Mouse (Mus musculus) small intestine, adult 2 months (tissue): ENCODE results near the gene Dctn2. TPM values are rescaled to one million over a fixed set of nuclear protein-coding genes. Genes with fewer than 3 reads are reported as not detected.

Experiments
- H3K27ac ChIP-seq: fragments of 200-500 bp; 2 replicates; pipeline ENCODE4 v1.5.1; 2012; ENCODE audit warnings: low read depth, low read length, control low read depth, inconsistent platforms; ENCODE audit not compliant: insufficient read depth
- H3K27me3 ChIP-seq: fragments of 200-500 bp; 2 replicates; pipeline ENCODE4 v1.6.1; 2012; ENCODE audit warnings: mild to moderate bottlenecking, moderate library complexity, low read length, inconsistent platforms; ENCODE audit not compliant: control insufficient read depth, insufficient read depth
- H3K36me3 ChIP-seq: fragments of 200-500 bp; 2 replicates; pipeline ENCODE4 v1.6.1; 2012; ENCODE audit warnings: mild to moderate bottlenecking, low read length, control low read depth, inconsistent platforms; ENCODE audit not compliant: control insufficient read depth, insufficient read depth
- H3K4me1 ChIP-seq: fragments of 200-500 bp; 2 replicates; pipeline ENCODE4 v1.6.1; 2012; ENCODE audit warnings: low read length, inconsistent platforms, mixed read lengths; ENCODE audit not compliant: control insufficient read depth, insufficient read depth, insufficient read length
- H3K4me3 ChIP-seq: fragments of 200-500 bp; 2 replicates; pipeline ENCODE4 v1.5.1; 2012; ENCODE audit warnings: low read depth, mild to moderate bottlenecking, control low read depth, inconsistent platforms, low read length, moderate library complexity
- CTCF ChIP-seq: fragments of 200-500 bp; IDR thresholded peaks from 2 replicates; pipeline ENCODE4 v1.5.1; 2012; ENCODE audit warnings: low read depth, mild to moderate bottlenecking, control low read depth, inconsistent platforms, low read length, moderate library complexity, mixed read lengths; ENCODE audit not compliant: insufficient replicate concordance, insufficient read length; ENCODE audit errors: extremely low read depth
- POLR2A ChIP-seq: fragments of 200-500 bp; IDR thresholded peaks from 2 replicates; pipeline ENCODE4 v1.6.1; 2012; ENCODE audit warnings: low read depth, mild to moderate bottlenecking, control low read depth, inconsistent platforms, low read length, moderate library complexity
- WGBS: fragments of 180-500 bp; shearing (Covaris S2); methylation state at CpG from one replicate; pipeline ENCODE4 v1.1.7; 2018; 5-methylcytosine and 5-hydroxymethylcytosine counted together
- polyA plus RNA-seq: library from polyadenylated mRNA; depleted of rRNA; stranded (reverse); fragments of >200 nt; gene quantifications from 2 replicates; pipeline ENCODE4 v1.2.3, GENCODE M21; 2012; rRNA removed

Dctn2 gene
- polyA plus RNA-seq: 92.0 and 190 TPM in 2 replicates

GRCm38 (mm10) chr10:127266112-127267091 is at the start of gene Dctn2:
Dctn2 (plus strand) TSS chr10:127266368.
- H3K27me3 ChIP-seq: peaks cover 8% of the 10 kb centered on the region
- H3K4me3 ChIP-seq: peak within 1 kb of the TSS; percentile 89
- peaks cover 14% of the 10 kb centered on the region for H3K4me1 ChIP-seq
- TF ChIP-seq CTCF (no peak), POLR2A (peak; percentile 48)
- H3K27ac ChIP-seq: peak within 1 kb of the TSS; percentile 30
- H3K36me3 ChIP-seq: peaks cover 15% of the 10 kb centered on the region
- 1% methylated on average over 70 of the region's 70 CpGs for WGBS

GRCm38 (mm10) chr10:127216456-127216855 is 49.7 kb upstream of the Dctn2 start:
- no peak for TF ChIP-seq CTCF
- no peak for TF ChIP-seq POLR2A
- no peak overlapping the region for H3K27ac ChIP-seq
- H3K36me3 ChIP-seq: no peaks in the 10 kb centered on the region
- no peak overlapping the region for H3K4me3 ChIP-seq
- H3K4me1 ChIP-seq: peaks cover 4% of the 10 kb centered on the region; the same call in 1 of the 2 replicates
- WGBS: 94% methylated on average over 11 of the region's 11 CpGs
- no peaks in the 10 kb centered on the region for H3K27me3 ChIP-seq

- Histone ChIP-seq H3K4me1 (peaks cover 4% of the 10 kb centered on the region; the same call in 1 of the 2 replicates), H3K27ac (no peak overlapping the region), H3K4me3 (no peak overlapping the region), H3K27me3 (no peaks in the 10 kb centered on the region), H3K36me3 (no peaks in the 10 kb centered on the region)
- TF ChIP-seq CTCF: no peak
- no peak for TF ChIP-seq POLR2A
These were observed 49.0 kb upstream of the Dctn2 start for GRCm38 (mm10) chr10:127217177-127217576.

- TF ChIP-seq POLR2A: no peak
- H3K36me3 ChIP-seq: no peaks in the 10 kb centered on the region
- no peaks in the 10 kb centered on the region for H3K27me3 ChIP-seq
- peaks cover 4% of the 10 kb centered on the region; the same call in 1 of the 2 replicates for H3K4me1 ChIP-seq
- H3K4me3 ChIP-seq: no peak overlapping the region
- 95% methylated on average over 2 of the region's 2 CpGs for WGBS
- H3K27ac ChIP-seq: no peak overlapping the region
These were observed 47.8 kb upstream of the Dctn2 start for GRCm38 (mm10) chr10:127218339-127218738.

GRCm38 (mm10) chr10:127225213-127225612 is 41.0 kb upstream of the Dctn2 start:
- 57% methylated on average over 6 of the region's 6 CpGs for WGBS
- no peak for TF ChIP-seq POLR2A
- TF ChIP-seq CTCF: no peak

GRCm38 (mm10) chr10:127225732-127226131 is 40.4 kb upstream of the Dctn2 start:
- 53% methylated on average over 10 of the region's 10 CpGs for WGBS
- Histone ChIP-seq H3K27me3 (0 out of 2 replicates have a peak, but pooled peaks cover 6% of the 10 kb centered on the region), H3K4me3 (no peak overlapping the region), H3K36me3 (no peaks in the 10 kb centered on the region), H3K4me1 (no peaks in the 10 kb centered on the region), H3K27ac (no peak overlapping the region)
- TF ChIP-seq CTCF (no peak), POLR2A (no peak)

More at GRCm38 (mm10) chr10:127225213-127225612, 41.0 kb upstream of the Dctn2 start:
- no peaks in the 10 kb centered on the region for H3K4me1 ChIP-seq
- no peak overlapping the region for H3K27ac ChIP-seq
- no peaks in the 10 kb centered on the region for H3K36me3 ChIP-seq
- H3K27me3 ChIP-seq: 0 out of 2 replicates have a peak, but pooled peaks cover 6% of the 10 kb centered on the region
- H3K4me3 ChIP-seq: no peak overlapping the region

- 63% methylated on average over 8 of the region's 8 CpGs for WGBS
- Histone ChIP-seq H3K4me1 (no peaks in the 10 kb centered on the region), H3K27ac (no peak overlapping the region), H3K4me3 (no peak overlapping the region), H3K27me3 (0 out of 2 replicates have a peak, but pooled peaks cover 6% of the 10 kb centered on the region), H3K36me3 (no peaks in the 10 kb centered on the region)
- TF ChIP-seq POLR2A (no peak), CTCF (no peak)
These were observed 39.8 kb upstream of the Dctn2 start for GRCm38 (mm10) chr10:127226318-127226895.
